Mouse (Mus musculus): Measurements from ENCODE around the gene Rps28.

Rps28 gene

DNA sequence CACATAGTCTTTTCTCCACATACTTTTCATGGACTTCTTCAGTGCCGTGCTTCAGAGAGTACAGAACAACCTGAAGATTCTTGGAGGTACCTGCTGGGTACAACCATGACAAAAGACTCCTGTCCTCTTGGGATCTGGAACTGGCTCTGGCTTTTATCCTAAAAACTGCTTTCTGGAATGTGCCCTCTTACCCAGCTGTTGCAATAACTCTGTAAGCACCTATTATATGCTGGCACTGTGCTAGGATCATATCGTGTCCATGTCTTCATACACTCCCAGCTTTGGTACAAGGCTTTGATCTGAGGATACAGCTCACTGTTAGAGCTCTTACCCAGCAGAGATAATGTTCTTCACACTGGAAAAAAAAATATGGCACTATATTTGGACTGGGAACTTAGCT, 39.4 kb downstream of the Rps28 start:
- H3K4me1 ChIP-seq (replicated peaks; ENCODE audit: low read depth, low read length) = peaks cover 38% of the 10 kb centered on the region
- no peak overlapping the region for H3K4me3 ChIP-seq (replicated peaks; ENCODE audit: low read length)
- peaks cover 9% of the 10 kb centered on the region for H3K27me3 ChIP-seq (ENCODE audit: insufficient read depth, low read length)
- TF ChIP-seq NANOG (IDR thresholded peaks at IDR 0.05; ENCODE audit: borderline replicate concordance, low read length) (no peak), POU5F1 (IDR thresholded peaks at IDR 0.05; ENCODE audit: borderline replicate concordance, low read length) (no peak)
- no peaks in the 10 kb centered on the region for H3K9me3 ChIP-seq (ENCODE audit: low read length)
- H3K36me3 ChIP-seq (ENCODE audit: insufficient read depth, low read length) = no peaks in the 10 kb centered on the region

DNA sequence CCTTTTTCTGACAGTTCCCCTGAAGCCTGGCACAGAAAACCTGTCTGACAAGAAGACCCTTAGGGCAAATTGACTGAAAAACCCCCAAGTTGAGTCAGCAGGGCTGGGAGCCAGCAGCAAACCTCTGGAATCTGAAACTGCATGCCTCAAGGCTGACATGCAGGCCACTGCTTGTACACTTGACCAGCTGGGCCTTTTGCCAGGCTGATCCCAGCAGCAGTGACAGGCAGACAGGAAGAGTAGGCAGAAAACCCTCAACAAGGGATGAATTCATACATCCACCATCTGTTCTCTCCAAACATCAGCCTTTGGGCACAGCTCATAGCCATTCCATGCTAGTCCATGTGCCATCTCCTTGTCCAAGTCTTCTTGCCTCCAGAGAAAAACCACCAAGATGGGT, 41.0 kb downstream of the Rps28 start:
- no peaks in the 10 kb centered on the region for H3K9me3 ChIP-seq (ENCODE audit: low read length)
- peaks cover 53% of the 10 kb centered on the region for H3K4me1 ChIP-seq (replicated peaks; ENCODE audit: low read depth, low read length)
- H3K27me3 ChIP-seq (ENCODE audit: insufficient read depth, low read length) = peaks cover 9% of the 10 kb centered on the region
- H3K36me3 ChIP-seq (ENCODE audit: insufficient read depth, low read length) = peaks cover 12% of the 10 kb centered on the region
- no peak for TF ChIP-seq CTCF (conservative IDR thresholded peaks at IDR 0.05; ENCODE audit: low read length)
- TF ChIP-seq POU5F1 (IDR thresholded peaks at IDR 0.05; ENCODE audit: borderline replicate concordance, low read length) = no peak
- no peak for TF ChIP-seq NANOG (IDR thresholded peaks at IDR 0.05; ENCODE audit: borderline replicate concordance, low read length)
- H3K4me3 ChIP-seq (replicated peaks; ENCODE audit: low read length) = no peak overlapping the region

DNA sequence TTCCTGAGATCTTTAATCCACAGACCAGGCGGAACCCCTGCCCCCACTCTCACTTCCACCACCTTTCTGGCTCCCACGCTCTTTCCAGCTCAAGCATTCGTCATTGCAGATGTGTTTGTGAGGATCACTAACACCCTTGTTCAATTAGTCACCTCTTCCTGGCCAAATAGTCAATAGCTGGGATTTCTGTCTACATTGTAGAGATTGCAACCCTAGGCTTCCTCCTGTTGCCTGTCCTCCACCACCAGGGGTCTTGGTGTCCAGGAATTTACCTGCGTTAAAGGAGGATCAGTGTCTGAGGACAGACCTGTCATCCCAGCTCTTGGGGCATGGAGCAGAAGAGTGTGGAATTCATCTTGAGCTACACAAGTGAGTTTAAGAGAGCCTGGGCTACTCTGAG, 42.3 kb downstream of the Rps28 start:
- no peaks in the 10 kb centered on the region for H3K9me3 ChIP-seq (ENCODE audit: low read length)
- peaks cover 56% of the 10 kb centered on the region for H3K4me1 ChIP-seq (replicated peaks; ENCODE audit: low read depth, low read length)
- H3K27me3 ChIP-seq (ENCODE audit: insufficient read depth, low read length) = peaks cover 9% of the 10 kb centered on the region
- H3K4me3 ChIP-seq (replicated peaks; ENCODE audit: low read length) = peak overlapping the region; percentile 86
- peaks cover 26% of the 10 kb centered on the region for H3K36me3 ChIP-seq (ENCODE audit: insufficient read depth, low read length)
- 0 out of 2 replicates have a peak, but pooled peaks have one; percentile 14 for TF ChIP-seq CTCF (conservative IDR thresholded peaks at IDR 0.05; ENCODE audit: low read length)
- TF ChIP-seq NANOG (IDR thresholded peaks at IDR 0.05; ENCODE audit: borderline replicate concordance, low read length) = no peak

DNA sequence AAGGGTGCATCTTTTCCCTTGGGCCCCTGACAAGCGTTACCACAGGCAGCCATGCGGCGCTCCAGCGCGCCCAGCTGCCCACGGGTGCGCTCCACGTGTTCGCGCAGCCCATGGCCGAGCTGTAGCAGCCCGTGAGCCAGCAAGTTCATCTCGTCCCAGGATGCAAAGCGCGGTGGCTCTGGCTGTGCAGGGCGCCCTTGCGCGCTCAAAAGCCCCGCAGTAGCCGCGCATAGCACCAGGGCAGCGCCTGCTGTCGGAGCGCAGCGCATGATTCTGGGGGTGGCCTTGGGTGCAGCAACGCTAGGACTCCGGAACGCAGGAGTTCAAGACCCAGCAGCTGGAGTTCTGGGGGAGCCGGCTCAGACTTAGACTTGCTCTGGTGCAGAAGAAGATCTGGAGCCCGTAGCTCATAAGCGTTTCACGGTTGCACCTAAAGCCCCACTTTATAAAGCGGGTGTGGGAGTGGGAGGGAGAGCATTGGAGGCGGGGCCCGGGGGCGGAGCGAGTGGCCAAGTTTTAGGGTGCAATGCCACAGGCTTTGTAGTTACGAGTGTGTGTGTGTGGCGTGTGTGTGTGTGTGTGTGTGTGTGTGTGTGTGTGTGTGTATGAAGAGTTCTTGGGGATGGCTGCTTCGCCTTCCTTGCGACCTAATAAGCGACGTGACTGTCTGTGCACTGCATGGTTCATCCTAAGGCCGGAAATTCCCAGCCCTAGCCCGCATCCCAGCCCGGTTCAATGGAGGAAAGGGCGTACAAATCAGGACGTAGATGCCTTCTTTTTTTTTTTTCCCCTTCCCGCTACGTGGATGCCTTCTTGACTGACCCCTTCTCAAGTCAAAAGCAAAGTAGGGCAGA, 43.0 kb downstream of the Rps28 start, which contains the start of gene Angptl4:
Angptl4 (minus strand) TSS at position 707 of the 854 bp plus-strand sequence.
- H3K4me3 ChIP-seq (replicated peaks; ENCODE audit: low read length) = peak within 1 kb of the TSS; percentile 86

DNA sequence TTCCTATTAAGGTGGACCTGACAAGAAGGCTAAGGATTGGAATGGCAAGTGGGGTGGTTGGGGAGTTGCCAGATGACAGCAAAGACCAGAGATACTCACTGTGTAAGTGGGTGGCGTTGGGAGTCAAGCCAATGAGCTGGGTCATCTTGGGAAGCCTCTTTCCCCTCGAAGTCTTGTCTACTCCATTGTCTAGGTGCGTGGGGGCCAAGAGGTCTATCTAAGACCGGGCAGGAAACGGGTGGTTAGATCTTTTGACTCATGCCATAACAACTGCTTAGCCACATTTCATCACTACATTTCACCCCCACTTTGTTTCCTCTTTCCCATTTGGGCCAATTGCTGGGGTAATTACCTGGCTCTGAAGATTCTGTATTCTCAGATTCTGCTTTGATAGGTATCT, 43.9 kb downstream of the Rps28 start:
- TF ChIP-seq CTCF (conservative IDR thresholded peaks at IDR 0.05; ENCODE audit: low read length) (no peak), POU5F1 (IDR thresholded peaks at IDR 0.05; ENCODE audit: borderline replicate concordance, low read length) (no peak), NANOG (IDR thresholded peaks at IDR 0.05; ENCODE audit: borderline replicate concordance, low read length) (no peak)
- Histone ChIP-seq H3K4me1 (replicated peaks; ENCODE audit: low read depth, low read length) (peaks cover 48% of the 10 kb centered on the region), H3K27me3 (ENCODE audit: insufficient read depth, low read length) (peaks cover 9% of the 10 kb centered on the region), H3K4me3 (replicated peaks; ENCODE audit: low read length) (peak overlapping the region; percentile 86), H3K9me3 (ENCODE audit: low read length) (no peaks in the 10 kb centered on the region), H3K36me3 (ENCODE audit: insufficient read depth, low read length) (peaks cover 42% of the 10 kb centered on the region)

More for the DNA sequence above, 43.0 kb downstream of the Rps28 start, which contains the start of gene Angptl4:
- TF ChIP-seq CTCF (conservative IDR thresholded peaks at IDR 0.05; ENCODE audit: low read length) = no peak
- no peak for TF ChIP-seq POU5F1 (IDR thresholded peaks at IDR 0.05; ENCODE audit: borderline replicate concordance, low read length)
- no peak for TF ChIP-seq NANOG (IDR thresholded peaks at IDR 0.05; ENCODE audit: borderline replicate concordance, low read length)
- Histone ChIP-seq H3K27me3 (ENCODE audit: insufficient read depth, low read length) (peaks cover 9% of the 10 kb centered on the region), H3K9me3 (ENCODE audit: low read length) (no peaks in the 10 kb centered on the region), H3K4me1 (replicated peaks; ENCODE audit: low read depth, low read length) (peaks cover 54% of the 10 kb centered on the region), H3K36me3 (ENCODE audit: insufficient read depth, low read length) (peaks cover 33% of the 10 kb centered on the region)

DNA sequence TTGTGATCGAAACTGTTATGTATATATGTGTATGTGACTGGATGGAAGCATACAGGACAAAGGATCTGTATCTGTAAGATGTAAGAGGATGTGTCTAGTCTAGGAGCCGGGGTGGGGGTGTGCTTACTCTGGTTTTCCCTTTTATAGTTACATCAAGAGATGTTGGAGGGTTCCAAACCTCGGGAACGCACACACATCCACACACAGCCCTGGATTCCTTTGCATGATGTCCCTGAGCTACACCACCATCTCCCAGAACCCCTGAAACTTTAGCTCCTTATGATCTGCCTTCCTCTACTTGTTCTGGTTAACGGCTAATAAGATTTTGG, 44.4 kb downstream of the Rps28 start:
- Histone ChIP-seq H3K27me3 (ENCODE audit: insufficient read depth, low read length) (peaks cover 6% of the 10 kb centered on the region), H3K4me1 (replicated peaks; ENCODE audit: low read depth, low read length) (peaks cover 46% of the 10 kb centered on the region), H3K36me3 (ENCODE audit: insufficient read depth, low read length) (peaks cover 47% of the 10 kb centered on the region), H3K9me3 (ENCODE audit: low read length) (no peaks in the 10 kb centered on the region), H3K4me3 (replicated peaks; ENCODE audit: low read length) (peak overlapping the region; percentile 86)
- no peak for TF ChIP-seq CTCF (conservative IDR thresholded peaks at IDR 0.05; ENCODE audit: low read length)
- TF ChIP-seq NANOG (IDR thresholded peaks at IDR 0.05; ENCODE audit: borderline replicate concordance, low read length) = no peak
- TF ChIP-seq POU5F1 (IDR thresholded peaks at IDR 0.05; ENCODE audit: borderline replicate concordance, low read length) = no peak

DNA sequence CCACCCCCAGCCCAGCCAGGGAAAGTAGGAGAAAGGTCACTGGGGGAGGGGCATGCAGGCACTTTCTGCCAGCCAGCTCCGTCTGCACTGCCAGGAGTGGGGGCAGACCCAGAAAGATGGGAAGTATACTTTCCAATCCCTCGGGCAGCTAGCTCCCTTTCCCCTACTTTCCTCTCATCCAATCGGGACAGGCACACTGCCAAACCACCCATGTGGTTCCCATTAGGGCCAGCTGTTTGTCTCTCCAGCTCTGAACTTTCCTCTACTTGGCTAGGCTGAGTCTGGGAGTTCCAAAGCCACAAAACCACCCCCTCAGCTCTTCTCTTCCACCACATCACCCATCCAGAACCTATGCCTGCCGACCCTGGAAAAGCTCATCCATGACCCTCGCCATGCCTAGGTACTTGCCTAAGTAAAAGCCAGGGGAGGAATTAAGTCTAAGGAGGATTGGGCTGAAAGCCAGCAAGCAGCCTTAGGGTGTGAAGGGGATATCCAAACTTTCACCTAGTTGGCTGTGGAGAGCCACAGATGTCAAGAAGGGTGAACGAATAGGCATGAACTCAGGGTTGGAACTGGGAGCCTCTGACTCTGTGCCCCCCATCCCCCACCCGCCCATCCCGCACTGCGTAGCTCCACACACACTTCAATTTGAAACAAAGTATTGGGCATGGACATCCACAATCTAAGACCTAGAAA, 44.9 kb downstream of the Rps28 start:
- peaks cover 46% of the 10 kb centered on the region for H3K4me1 ChIP-seq (replicated peaks; ENCODE audit: low read depth, low read length)
- TF ChIP-seq NANOG (IDR thresholded peaks at IDR 0.05; ENCODE audit: borderline replicate concordance, low read length) (no peak), POU5F1 (IDR thresholded peaks at IDR 0.05; ENCODE audit: borderline replicate concordance, low read length) (no peak), CTCF (conservative IDR thresholded peaks at IDR 0.05; ENCODE audit: low read length) (no peak)
- no peaks in the 10 kb centered on the region for H3K9me3 ChIP-seq (ENCODE audit: low read length)
- peak overlapping the region; percentile 8; the same call in 1 of the 2 replicates for H3K4me3 ChIP-seq (replicated peaks; ENCODE audit: low read length)
- peaks cover 52% of the 10 kb centered on the region for H3K36me3 ChIP-seq (ENCODE audit: insufficient read depth, low read length)
- H3K27me3 ChIP-seq (ENCODE audit: insufficient read depth, low read length) = 0 out of 2 replicates have a peak, but pooled peaks cover 3% of the 10 kb centered on the region

DNA sequence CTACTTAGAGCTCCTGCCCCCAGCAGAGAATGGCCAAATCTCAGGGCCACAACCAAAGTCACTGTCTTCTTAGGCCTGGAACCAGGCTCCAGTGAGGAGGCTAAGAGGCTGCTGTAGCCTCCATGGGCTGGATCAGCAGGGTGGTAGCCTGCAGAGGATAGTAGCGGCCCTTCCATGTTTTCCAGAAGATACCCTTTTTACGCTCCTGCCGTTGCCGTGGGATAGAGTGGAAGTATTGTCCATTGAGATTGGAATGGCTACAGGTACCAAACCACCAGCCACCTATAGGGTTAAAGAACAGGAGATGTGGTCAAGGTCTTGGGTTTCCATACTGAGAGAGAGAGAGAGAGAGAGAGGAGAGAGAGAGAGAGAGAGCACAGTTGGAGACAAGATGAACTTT, 49.1 kb downstream of the Rps28 start:
- H3K4me1 ChIP-seq (replicated peaks; ENCODE audit: low read depth, low read length) = peaks cover 22% of the 10 kb centered on the region
- H3K9me3 ChIP-seq (ENCODE audit: low read length) = no peaks in the 10 kb centered on the region
- H3K4me3 ChIP-seq (replicated peaks; ENCODE audit: low read length) = no peak overlapping the region
- H3K36me3 ChIP-seq (ENCODE audit: insufficient read depth, low read length) = peaks cover 55% of the 10 kb centered on the region
- no peak for TF ChIP-seq POU5F1 (IDR thresholded peaks at IDR 0.05; ENCODE audit: borderline replicate concordance, low read length)
- no peak for TF ChIP-seq CTCF (conservative IDR thresholded peaks at IDR 0.05; ENCODE audit: low read length)
- no peak for TF ChIP-seq NANOG (IDR thresholded peaks at IDR 0.05; ENCODE audit: borderline replicate concordance, low read length)
- H3K27me3 ChIP-seq (ENCODE audit: insufficient read depth, low read length) = no peaks in the 10 kb centered on the region

Data from E14TG2a.4 (cell line).